Mouse (Mus musculus) testis, adult 2 months (tissue): ENCODE results near the gene Rpain.

Source experiments
- CTCF ChIP-seq: fragments of 200-500 bp; IDR thresholded peaks from 2 replicates; pipeline ENCODE4 v1.5.1; 2012; ENCODE audit warnings: low read depth, mild to moderate bottlenecking, inconsistent platforms, low read length, moderate library complexity; ENCODE audit not compliant: control insufficient read depth, insufficient read depth, insufficient replicate concordance
- POLR2A ChIP-seq: fragments of 200-500 bp; IDR thresholded peaks from 2 replicates; pipeline ENCODE4 v1.6.1; 2012; ENCODE audit warnings: low read depth, mild to moderate bottlenecking, inconsistent platforms, low read length, moderate library complexity; ENCODE audit not compliant: control insufficient read depth

DNA sequence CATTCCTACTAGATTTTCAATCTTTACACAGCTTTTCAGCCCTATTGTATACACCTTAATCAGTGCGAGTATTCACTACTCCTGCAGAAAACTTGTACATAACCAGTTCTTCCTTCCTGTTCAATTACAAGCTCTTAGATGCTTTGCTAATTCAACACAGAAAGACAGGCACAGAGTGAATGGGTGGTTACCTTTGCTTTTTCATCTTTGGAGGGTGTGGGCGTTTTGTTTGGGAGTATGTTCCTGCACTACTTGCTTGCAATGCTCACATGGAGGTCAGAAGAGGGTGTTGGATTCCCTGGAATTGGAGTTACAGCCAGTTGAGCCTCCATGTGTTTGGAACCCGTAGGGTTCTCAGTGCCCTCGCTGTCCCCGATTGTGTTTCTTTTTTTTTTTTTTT lies 35.0 kb downstream of the Rpain start:
- TF ChIP-seq CTCF (no peak), POLR2A (no peak)
